Mouse (Mus musculus) testis, postnatal 10 days (tissue): Measurements from ENCODE around the gene Auh.

Experiments used
- DNase-seq: peaks from one replicate; pipeline ENCODE4 v3.0.0; 2021; ENCODE audit warnings: low spot score

The Auh gene

GRCm38 (mm10) chr13:52794232-52794631 is 135.2 kb downstream of the Auh start:
- no peak for DNase-seq

- no peak for DNase-seq
Measured at GRCm38 (mm10) chr13:52793434-52793989, 136.0 kb downstream of the Auh start.

- no peak for DNase-seq
Measured at GRCm38 (mm10) chr13:52792242-52792844, 137.1 kb downstream of the Auh start.

GRCm38 (mm10) chr13:52790894-52791293 is 138.6 kb downstream of the Auh start:
- no peak for DNase-seq
